Mouse (Mus musculus): ENCODE results near the gene Zscan4d. TPM values are rescaled to one million over a fixed set of nuclear protein-coding genes. Genes with fewer than 3 reads are reported as not detected.
"Not testable (repeated sequence)": the region's sequence is repeated elsewhere in the genome, so short reads cannot be mapped to it uniquely, and the experiment has no call there.

Gene Zscan4d
- not detected for total RNA-seq (2021)
- long read RNA-seq, result 0 reads

GRCm38 (mm10) chr7:11166059-11166458 lies at the start of gene Zscan4d:
TSS of gene Zscan4d (minus strand) at chr7:11166159.
- DNase-seq (ENCODE audit: low spot score in 2 of 2), result not testable (repeated sequence)

GRCm38 (mm10) chr7:11158036-11158435 lies 7.9 kb downstream of the Zscan4d start:
- not testable (repeated sequence) for DNase-seq (ENCODE audit: low spot score in 2 of 2)

Other genes starting within 250 kb of the Zscan4d start
- gene Zscan4c, start 160.4 kb downstream of the Zscan4d start, total RNA-seq (2021), result not detected
- gene Zscan4-ps1, start 96.5 kb downstream of the Zscan4d start, total RNA-seq (2021), result not detected
- not detected for gene Zscan4e, start 144.5 kb upstream of the Zscan4d start, total RNA-seq (2021)
- gene Zscan4f, start 231.8 kb upstream of the Zscan4d start, total RNA-seq (2021), result not detected

Data from layer of hippocampus, postnatal 10 days (tissue).